Mouse (Mus musculus) heart, postnatal 0 days (tissue): ENCODE results near the gene Stx1b.

Source experiments
- CTCF ChIP-seq: IDR thresholded peaks from 2 replicates; pipeline ENCODE4 v1.5.1; 2016; ENCODE audit warnings: antibody characterized with exemption, control low read depth, low read depth
- EP300 ChIP-seq: IDR thresholded peaks from 2 replicates; pipeline ENCODE4 v1.6.1; 2016; ENCODE audit warnings: antibody characterized with exemption, low read depth

DNA sequence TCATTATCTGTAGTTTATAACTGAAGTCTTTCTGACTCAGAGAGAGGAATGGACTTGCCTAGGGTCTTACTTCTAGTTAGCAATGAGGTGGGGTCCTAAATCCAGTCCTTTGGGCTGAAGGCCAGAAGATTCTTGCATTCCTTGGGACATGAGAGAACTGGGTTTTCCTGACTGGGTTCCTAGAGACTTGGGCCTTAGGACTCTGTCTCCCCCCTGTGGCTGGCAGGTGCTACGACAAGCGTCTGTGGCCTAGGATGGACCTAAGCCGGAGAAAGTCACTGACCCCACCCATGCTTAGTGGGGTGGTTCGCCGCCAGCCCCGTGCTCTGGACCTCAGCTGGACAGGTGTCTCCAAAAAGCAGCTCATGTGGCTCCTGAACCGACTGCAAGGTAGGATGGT lies 63.3 kb downstream of the Stx1b start:
- peak; percentile 89 for TF ChIP-seq CTCF
- no peak for TF ChIP-seq EP300
